Mouse (Mus musculus): ENCODE measurements at regions not wholly inside any gene's neighbourhood (a gene's known extent, or its start where the extent isn't known, plus 50 kb on each side); places are given as distances from the start of the nearest gene placed in this dataset.
A peak's percentile ranks its signal among the peaks of the same experiment; 100 is the strongest.

DNA sequence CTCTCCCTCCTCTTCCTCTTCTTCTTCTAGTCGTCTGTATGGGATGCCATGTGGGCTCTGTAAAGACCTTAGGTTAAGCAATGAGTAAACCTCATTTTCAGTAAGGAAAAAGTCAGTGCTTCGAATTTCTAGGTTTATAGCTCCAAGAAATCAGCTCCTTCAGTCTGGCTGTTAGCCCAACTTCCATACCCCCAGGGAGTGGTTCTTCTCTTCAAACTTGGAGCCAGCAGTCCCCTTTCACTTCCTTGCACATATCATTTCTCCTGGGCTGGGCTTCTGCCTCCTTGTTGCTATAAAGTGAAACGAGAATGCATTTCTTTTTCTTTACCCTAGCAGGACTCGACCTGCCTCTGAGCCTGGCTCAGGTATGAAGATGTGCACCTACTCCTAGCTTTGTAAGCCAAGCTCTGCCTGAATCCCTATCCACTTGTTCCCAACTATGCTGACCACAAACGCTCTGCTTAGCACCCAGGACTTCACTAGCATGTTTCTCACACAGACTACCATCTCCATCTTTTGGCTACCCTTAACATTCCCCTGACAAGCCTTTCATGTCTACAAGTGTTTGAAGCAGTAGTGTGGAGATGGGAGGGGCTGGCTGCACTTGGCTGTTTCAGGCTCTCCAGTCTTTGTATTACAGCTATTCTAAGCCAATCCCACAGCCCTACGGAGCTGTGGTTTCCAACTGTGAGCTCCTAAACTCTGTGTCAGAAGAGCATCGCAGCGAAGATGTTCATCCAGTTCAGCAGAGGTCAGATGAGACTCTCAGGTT is 243.8 kb upstream of the Tprg start:
- no peak for ATAC-seq (ENCODE audit: poor library complexity, severe bottlenecking)

DNA sequence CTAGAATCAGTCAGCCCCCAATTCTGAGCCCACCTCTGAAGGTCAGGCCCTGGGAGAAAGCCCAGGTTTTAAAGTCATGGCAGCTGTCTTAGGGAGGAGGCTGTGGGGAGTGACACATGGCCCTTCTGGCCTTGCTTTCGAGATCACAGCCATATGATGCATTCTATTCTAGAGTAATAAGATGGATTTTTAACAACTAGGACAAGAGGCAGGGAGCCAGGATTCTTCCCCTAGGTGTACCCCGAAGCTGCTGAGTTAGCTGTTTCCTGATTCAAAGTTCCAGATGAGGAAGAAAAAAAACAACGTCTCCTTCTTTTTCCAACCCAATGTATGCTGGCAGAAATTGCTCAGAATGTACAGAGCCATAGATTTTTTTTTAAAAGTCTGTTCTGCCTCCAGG is 242.0 kb upstream of the Tprg start:
- no peak for ATAC-seq (ENCODE audit: poor library complexity, severe bottlenecking)

DNA sequence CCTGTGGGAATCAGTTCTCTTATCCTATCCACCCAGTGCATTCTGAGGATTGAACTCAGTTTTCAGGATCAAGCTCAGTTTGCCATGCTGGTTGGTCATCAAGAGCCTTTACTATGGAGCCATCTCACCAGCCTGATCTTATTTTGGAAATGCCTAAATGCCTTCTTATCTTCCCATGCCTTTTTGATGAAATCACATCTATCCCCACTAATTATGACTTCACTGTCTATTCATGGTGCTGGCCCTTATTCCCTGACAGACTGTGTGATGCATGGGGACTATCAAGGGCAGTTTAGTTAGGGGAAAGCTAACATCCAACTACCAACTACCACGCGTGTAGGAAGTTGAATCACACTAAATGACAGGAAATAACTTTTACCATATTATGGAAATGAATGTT is 238.9 kb upstream of the Tprg start:
- no peak for ATAC-seq (ENCODE audit: poor library complexity, severe bottlenecking)

DNA sequence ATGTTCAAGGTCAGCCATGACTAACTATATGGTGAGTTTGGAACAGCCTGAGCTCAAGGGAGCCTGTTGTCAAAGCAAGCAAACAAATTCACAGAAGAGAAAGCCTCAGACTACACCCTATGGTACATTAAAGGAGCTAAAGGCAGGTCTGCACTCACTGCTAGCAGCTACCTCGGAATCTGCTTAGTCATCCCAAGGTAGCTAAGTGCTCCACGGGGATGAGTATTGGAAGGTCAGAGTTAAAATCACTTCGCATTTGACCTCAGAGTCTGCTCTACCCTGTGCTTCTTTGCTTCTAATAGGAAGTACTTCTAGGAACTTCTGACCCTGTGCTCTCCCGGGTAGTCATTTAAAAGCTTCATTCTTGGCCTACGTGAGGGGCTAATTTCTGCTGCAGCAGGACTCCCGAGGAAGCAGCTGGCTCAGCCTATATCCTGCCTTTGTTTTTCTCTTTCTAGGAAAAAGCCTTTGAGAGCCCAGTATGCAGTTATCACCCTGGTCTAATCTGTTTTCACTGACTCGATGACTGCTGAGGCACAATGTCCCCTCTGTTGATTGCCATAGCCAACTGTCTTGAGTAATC is 236.6 kb upstream of the Tprg start:
- ATAC-seq (ENCODE audit: poor library complexity, severe bottlenecking): no peak

DNA sequence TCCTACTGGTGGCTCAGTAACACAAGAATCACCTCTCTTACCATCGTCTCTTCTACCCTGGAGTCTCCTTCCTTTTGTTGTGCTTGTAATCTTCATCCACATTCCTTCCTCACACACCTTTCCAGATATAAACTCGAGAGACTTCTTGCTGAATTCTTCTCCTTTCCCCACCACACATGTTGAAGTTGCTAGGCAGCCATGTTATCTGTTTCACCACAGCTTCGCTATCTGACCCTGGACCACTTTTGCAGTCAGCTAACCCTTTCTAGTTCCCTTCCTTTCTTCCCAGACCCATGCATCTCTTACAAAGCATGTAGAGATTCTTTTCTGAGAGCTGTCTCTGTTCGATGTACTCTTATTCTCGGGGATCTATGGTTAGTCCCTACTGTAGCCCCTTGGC is 235.6 kb upstream of the Tprg start:
- no peak for ATAC-seq (ENCODE audit: poor library complexity, severe bottlenecking)

DNA sequence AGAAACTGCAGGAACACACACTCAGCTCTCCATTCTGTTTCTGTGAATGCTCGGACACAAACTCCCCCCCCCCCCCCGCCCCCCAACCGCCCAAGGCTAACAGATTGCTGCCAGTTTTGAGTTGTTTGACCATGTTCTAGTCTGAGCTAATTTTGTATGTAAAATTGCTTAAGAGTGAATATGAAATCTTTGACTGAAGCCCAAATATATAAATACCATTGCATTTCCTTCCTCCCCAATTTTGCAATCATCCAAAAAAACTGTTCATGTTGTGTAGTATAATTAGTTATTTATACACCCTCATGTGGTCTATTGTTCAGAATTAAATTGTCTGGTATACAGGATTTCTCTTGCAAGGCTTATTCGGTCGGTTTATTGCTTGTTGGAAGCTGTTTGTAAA is 234.2 kb upstream of the Tprg start:
- ATAC-seq (ENCODE audit: poor library complexity, severe bottlenecking): peak; percentile 22

DNA sequence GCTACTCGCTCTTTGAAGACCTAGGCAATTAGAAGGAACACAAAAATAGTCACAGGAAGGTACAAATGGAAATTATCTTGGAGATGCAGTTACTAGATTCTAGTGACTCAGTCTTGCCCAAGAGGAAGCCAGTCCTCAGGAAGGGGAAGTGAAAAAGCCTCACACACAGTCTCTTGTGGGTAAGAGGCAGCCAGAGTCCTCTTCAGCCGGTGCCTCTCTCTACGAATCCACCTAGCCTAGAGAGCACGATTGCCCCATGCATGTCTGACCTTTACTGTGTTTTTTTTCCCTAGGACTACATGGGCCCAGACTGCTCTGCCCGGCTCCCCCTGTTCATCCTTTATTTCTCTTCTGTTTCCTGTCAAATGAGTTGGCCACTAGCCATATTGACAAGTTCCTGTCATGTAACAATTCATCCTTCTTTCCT is 233.7 kb upstream of the Tprg start:
- ATAC-seq (ENCODE audit: poor library complexity, severe bottlenecking): peak; percentile 98

DNA sequence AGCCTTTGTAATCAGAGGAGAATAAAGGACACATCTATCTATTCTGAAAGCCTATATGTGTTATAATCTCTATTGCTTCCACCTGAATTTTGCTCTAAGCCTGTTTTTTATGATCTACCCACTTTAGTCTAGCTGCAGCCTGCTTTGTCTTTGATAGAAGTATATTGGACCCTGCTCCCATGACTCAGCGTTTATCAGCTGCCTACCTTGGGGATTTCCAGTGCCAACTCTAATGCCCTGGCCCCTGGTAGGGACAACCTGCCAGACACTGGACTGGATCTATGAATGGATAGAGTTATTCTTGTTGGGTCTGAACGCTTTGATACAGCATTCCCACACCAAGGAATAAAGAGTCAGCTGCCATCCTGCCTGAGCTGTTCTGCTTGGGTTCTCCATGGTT is 232.3 kb upstream of the Tprg start:
- no peak for ATAC-seq (ENCODE audit: poor library complexity, severe bottlenecking)

DNA sequence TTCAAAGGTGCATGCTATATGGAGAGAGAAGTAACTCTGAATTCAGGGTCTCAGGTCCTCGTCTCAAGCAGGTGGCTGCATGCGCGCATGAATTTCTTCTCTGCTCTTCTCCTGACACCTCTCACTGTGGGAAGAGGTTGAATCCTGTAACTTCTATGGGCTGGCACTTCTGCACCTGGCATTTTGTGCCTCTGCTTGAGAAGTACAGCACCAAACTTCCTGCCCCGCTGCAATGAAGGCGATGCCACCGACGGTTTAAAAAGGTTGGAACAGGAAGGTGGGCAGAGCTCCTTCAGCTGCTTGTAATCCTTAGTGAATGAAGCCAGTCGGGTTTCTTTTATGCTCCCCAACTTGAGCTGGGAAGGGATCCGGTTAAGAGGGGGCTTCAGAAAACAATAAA is 231.2 kb upstream of the Tprg start:
- ATAC-seq (ENCODE audit: poor library complexity, severe bottlenecking): no peak

DNA sequence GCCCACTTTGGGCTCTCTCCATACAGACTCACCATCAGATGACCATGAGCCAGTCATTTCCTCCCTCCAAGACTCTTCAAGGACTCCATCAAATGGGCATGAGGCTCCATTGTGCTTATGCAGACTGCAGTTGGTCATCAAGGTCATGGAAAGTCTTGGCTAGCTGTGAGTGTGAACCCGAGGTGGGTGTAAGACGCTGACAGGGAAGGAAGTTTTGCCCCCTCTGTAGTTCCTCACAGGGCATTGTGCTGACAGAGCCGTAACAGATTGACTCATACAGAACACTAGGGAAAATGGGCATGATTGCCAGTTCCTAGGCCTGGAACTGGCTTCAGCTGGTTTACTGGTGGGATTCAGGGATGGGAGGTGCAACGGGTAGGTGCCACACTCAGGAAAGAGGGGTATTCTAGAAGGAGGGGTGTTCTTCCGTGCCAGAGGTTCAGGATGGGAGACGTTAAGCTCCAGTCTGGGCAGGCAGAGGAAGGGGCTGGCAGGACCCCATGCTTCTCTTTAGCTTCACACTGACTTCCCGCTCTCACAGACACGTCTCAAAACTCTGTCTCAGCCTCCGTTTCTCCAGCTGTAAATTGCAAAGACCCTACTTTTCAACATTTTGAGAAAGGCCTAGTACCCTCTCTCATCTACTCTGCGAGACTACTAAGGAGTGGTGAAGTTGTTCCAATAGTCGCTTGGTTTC is 228.4 kb upstream of the Tprg start:
- no peak for ATAC-seq (ENCODE audit: poor library complexity, severe bottlenecking)

DNA sequence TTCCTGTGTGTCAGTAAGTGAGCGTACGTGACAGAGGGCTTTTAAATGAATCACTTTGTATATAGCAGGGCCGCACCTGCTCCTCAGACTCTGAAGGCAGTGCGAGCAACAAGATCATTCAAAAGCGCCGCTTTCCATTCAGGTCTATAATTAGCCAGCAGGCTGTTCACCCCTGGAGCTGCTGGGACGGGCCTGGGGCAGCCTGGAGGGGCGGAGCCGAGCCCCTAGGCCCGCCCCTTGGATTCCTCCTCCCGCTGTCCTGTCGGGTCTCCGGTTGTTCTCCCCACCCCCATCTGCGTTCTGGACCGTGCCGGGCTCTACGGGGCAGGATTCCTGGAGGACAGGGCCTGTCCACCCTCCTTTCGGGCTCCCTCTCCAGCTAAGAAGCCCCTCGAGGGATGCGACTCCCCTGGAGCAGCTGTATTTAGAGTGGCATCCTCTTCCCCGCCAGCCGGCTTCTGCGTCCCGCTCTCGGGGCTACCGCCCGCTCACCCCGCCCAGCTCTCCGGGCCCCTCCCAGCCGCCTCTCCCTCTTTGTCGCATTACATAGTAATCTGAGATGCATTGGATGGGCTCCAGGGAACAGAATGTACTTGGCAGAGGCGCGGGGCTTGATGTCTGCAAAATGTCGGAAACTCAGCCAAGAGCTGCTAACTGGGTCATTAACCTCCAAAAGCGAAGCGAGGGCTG is 227.7 kb upstream of the Tprg start:
- peak; percentile 87 for ATAC-seq (ENCODE audit: poor library complexity, severe bottlenecking)

DNA sequence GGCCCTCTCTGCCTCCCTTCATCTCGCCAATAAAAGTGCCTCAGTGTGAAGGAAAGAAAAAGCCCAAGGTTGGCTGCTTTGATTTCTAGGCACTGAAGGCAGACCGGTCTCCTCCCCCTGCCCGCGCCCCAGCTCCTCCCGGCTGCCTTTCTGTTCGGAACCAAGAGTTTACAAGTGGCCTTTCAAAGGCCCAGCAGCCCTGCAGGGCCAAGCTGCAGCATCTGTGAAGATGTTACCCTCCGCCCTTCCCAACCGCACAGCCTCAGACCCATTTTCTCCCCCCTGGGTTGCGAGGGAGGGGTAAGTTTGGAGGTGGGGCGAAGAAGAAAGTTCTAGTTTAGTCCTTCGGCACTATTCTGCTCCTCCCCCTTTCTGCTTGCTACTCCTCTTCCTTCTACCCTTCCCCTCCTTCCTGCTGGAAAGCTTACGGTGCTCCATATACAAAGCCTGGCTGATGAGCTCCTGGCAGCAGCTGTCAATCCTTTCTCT is 227.1 kb upstream of the Tprg start:
- ATAC-seq (ENCODE audit: poor library complexity, severe bottlenecking): peak; percentile 23

DNA sequence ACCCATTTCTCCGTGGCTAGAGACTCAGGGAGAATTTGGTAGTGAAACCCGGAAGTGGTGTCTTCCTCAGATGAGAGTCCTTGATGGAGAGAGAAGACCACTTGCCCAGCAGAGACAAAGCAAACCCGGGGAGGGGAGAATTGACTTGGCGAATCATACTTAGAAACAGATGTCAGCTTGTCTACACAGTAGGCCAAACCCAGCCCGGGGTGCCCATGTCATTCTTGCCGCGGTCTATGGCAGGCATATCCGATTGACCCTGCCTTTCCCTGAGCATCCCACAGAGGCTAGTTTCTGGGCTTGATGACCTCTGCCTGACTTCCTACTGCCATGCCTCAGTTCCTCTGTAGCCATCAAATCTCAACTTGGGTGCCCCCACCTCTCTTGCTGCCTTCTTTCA is 226.4 kb upstream of the Tprg start:
- no peak for ATAC-seq (ENCODE audit: poor library complexity, severe bottlenecking)

DNA sequence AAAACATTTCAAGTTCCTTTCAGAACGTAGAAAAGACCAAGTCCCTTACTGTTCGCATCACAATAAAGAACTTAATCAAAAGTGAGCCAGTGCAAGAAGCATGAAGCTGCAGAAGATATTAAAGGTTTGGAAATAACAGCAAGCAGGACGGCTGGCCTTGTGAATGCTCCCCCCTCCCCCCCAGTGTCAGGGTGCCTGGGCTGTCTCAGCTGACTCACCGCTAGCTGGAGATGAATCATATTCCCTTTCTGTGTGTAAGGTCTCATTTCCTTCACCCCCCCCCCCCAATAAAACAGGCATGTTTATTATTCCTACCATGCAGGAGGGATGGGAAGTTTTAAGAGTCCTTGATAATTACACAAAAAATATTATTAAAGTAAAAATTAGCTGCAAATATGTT is 225.0 kb upstream of the Tprg start:
- no peak for ATAC-seq (ENCODE audit: poor library complexity, severe bottlenecking)

DNA sequence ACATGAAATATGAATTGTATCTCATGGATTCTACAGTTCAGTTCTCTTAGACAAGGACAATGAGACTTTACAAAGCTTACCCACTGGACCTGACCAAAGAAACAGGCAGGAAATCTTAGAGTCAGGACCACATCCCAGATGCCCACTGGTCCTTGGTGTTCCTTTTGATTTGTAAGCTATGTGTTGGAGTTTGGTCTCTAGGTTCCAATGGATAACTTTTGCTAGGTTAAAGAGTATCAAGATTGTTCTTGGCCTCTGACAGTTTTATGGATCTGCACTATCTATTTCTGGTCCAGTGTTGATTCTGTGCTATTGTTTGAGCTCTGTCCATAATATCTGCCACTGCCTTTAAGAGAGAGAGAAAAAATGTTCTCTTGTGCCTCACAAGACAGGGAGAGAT is 222.6 kb upstream of the Tprg start:
- ATAC-seq (ENCODE audit: poor library complexity, severe bottlenecking): no peak

DNA sequence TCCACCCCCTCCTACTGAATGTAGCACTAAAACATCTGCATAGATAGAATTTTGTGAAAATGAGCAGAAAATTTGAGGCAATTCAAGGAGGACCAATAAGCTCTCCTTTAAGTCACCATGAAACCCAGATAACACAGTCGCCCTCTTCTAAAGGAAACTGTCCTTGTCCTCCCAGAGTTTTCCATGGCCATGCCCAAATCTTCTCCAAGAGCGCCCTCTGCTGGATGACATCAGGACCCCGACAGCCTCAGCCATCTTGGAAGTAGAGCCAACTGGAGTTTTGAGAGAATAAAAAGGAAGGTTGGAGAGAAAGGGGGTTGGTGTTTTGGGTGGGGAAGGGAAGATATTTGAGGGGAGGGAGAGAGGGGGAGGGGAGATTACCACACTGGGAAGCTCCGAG is 222.1 kb upstream of the Tprg start:
- peak; percentile 73 for ATAC-seq (ENCODE audit: poor library complexity, severe bottlenecking)

DNA sequence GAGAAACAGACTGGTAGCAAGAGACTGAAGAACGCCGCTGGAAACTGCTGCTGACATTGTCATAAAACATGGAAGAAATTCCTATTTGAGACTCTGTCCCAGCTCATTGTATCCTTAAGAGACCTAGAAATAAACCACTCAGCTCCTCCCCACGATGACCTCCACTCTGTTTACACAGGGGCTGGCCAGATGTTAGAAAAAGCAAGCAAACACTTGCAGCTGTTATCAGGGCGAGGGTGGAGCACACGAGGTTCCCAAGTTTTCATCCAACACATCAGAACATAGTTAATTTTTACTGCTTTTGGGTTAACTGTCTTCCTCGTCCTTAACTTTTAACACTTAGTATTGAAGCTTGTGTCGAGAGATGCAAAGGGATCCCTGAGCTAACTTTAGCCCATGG is 219.8 kb upstream of the Tprg start:
- ATAC-seq (ENCODE audit: poor library complexity, severe bottlenecking): no peak

DNA sequence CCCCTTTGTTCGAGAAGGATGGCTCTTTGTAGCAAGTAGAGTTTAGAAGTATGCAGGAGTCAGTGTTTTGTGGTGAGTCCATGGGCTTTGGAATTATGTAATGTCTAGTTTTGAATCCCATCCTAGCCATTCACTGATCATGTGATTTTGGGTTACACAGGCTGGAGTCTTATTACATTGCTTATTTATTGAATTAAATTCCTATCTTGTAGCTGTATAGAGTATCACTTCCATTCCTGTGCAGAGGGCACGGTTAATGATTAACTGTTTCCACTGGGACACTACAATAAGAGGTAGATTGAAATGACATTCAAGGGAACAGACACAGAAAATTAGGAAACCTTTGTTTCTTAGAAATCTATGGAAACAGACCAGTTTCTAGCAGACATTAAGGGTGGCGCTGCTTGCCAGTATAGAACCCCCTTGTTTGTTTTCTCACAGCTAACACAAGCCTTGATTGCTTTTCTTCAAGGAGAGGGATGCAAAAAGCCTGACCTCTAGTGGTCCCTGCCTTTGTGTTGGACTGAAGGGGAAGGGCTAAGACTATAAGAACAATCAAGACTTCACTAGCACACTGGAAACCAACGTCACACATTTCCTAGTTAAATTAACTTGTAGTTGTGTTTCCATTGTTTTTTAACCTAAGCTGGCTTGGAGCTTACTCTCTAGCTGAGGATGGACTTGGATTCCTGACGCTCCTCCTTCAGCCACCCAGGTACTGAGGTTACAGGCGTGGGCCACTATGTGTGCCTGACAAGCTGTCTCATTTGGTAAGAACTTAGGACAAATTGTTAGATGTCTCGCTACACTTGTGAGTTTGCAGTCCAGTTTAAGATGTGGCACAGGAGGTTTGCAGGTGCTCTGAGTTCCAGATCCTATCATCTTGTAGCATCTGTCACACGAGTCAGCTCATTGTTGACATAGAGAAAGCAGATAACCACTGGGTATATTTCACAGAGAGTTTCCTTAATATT is 219.1 kb upstream of the Tprg start:
- no peak for ATAC-seq (ENCODE audit: poor library complexity, severe bottlenecking)

DNA sequence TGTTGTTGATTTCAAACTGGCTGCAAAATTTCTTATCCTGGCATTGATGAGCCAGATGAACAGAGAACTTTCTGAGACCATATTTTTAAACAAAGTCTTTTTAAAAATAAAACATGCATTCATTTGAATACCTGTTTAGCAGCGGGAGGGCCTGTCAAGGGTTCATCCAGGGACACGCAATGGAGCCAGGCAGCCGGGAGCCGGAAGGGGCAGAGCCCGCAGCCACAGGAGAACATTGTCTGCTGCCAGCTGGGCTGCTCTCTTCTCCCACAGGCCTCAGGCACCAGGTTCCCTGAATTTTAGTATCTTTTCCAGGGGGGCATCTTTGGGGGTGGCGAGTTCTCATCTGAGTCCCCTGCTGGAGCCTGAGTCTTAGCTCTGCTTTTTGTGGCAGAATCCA is 205.8 kb upstream of the Tprg start:
- ATAC-seq (ENCODE audit: poor library complexity, severe bottlenecking): no peak

DNA sequence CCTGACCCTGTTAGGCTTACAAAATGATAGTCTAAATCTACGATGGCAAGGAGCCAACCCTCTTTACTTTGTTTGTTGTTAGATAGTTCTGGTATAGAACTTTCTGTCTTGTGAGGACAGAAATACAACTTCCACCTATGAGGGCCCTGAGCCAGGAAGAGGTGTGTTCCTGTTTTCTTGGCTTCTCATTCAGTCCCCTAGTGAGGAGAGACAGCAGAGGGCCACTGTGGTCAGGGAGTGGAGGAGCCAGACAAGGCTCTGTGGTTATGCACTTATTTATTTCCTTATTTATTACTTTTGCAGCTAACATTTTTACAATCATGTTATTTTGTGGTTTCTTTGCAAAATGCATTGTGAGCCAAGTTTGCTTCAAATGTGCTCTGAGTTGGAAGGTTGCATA is 202.9 kb upstream of the Tprg start:
- no peak for ATAC-seq (ENCODE audit: poor library complexity, severe bottlenecking)
